Mouse (Mus musculus): Measurements from ENCODE around the gene Fam19a3.
"Not testable (repeated sequence)": the region's sequence is repeated elsewhere in the genome, so short reads cannot be mapped to it uniquely, and the experiment has no call there.

The Fam19a3 gene

DNA sequence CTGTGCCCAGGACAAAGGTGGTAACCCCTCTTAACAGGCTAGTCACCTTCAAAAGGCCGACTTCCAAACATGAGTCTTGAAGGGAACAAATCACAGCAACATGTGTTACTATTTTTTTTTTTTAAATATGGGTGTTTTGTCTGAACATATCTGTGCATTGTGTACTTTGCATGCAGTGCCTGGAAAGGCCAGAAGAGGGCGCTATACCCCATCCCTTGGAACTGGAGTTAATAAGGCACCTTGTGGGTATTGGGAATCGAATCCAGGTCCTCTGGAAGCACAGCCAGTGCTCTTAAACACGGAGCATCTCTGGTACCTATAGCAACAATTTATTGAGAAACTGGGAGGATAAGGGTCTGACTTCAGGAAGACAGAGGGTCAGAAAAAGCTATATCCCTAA, 16.6 kb downstream of the Fam19a3 start:
- DNase-seq (ENCODE audit: low spot score in 2 of 2): no peak

DNA sequence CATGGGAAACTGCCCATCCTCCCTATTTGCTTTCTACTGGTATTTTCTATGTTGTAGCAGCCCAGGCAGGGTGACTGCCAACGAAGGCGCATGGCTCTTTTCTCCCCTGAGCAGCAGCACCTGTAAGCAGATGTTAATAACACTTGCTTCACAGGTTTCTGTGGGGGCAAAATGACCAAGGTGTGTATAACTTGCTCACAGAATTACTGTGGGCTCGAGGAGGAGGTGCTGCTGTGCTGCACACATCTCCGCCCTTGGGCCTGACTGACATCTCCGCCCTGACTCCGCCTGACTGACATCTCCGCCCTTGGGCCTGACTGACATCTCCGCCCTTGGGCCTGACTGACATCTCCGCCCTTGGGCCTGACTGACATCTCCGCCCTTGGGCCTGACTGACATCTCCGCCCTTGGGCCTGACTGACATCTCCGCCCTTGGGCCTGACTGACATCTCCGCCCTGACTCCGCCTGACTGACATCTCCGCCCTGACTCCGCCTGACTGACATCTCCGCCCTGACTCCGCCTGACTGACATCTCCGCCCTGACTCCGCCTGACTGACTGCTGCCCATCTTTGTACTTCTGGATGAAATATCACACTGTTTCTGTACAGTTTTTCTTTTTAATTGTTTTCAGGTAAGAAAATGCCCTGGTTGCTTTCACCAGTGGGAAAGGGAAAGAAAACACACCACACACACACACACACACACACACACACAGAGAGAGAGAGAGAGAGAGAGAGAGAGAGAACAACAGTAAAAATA, 19.4 kb downstream of the Fam19a3 start:
- DNase-seq (ENCODE audit: low spot score in 2 of 2): not testable (repeated sequence)

DNA sequence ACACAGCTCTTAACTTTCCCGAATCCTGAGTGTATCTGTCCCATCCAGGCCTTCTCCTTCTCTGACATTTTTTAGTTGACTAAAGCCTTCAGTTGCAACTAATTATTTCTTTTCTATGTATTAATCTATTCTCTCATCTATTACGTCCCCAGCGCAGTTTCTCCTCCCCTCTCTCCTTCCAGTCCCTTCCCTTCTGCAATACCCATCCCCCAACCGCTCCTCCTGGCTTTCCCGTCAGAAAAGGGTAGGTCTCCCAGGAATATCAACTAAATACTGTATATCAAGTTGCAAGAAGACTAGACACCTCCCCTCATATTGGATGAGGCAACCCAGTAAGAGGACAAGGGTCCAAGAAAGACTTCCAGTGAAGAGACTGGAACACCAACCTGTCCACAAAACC, 22.8 kb downstream of the Fam19a3 start:
- DNase-seq (ENCODE audit: low spot score in 2 of 2): no peak

DNA sequence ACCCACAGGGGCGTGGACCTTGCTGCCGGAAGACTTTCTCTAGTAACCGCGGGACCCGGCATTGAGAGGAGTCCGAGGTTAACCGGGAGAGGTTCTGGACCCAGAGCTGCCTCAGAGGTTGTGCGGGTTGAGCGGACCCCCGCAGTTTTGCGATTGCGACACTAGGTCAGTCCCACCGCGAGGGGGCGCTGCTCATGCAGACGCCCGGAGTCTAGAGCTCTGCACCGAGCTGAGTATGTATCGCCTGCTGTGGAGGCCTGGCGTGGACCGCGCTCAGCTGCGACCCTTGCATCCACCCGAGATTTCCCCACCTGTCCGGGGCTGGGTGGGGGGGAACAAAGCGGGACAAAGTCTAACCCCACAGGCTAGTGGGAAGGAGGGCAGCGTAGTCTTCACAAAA, 23.2 kb downstream of the Fam19a3 start:
- peak; percentile 23 to 63 for DNase-seq (ENCODE audit: low spot score in 2 of 2)

DNA sequence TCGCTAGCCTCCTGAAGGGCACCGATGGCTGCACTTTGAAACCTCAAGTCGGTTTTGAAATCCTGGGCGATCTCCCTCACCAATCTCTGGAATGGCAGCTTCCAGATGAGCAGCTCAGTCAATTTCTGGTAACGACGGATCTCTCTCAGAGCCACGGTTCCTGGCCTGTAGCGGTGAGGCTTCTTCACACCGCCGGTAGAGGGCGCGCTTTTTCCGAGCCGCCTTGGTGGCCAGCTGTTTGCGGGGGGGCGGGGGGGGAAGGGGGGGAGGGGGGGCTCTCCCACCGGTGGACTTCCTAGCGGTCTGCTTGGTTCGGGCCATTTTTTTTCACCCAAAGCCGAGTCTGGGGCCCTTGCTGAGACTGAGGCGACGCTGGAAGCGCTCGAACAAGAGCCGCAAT, 28.8 kb downstream of the Fam19a3 start:
- DNase-seq (ENCODE audit: low spot score in 2 of 2): not testable (repeated sequence)

DNA sequence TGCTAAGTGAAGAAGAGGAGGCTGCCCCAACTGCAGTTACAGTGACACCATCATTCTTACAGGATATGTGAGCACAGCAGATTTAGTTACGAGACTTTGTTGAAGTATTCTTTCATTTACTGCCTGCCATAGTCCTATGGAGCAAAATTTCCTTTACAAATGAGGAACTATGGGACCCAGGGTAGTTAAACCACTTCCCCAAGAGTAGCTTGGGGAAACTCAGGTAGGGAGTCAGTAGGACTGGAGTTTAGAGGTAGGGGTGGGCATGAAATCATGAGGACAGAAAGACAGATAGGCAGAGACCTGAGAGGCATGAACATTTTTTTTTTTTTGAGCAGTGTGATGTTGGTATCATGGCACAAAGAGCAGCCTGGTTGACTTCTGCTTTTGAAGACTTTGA, 37.8 kb downstream of the Fam19a3 start:
- DNase-seq (ENCODE audit: low spot score in 2 of 2): no peak

DNA sequence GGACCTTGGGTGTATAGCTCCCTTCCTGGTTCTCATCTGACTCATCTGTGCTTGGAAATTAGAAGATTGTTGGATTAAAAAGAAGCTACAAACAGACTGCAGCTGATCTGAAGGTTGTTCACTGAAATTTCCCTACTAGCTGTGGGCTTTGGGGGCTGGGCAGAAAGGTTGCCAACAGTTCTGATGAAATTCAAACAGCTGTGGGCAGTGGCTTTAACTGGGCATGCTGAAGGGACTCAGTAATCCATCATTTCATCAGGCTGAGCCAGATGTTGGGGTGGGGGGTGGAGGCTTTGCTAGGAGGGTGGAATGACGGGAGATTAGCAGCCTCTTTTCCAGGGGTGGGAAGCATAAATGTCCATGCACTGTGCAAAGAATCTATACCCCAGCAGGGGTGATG, 38.5 kb downstream of the Fam19a3 start:
- no peak for DNase-seq (ENCODE audit: low spot score in 2 of 2)

GRCm38 (mm10) chr3:104741954-104742353, 39.7 kb downstream of the Fam19a3 start:
- DNase-seq (ENCODE audit: low spot score in 2 of 2): no peak

- DNase-seq (ENCODE audit: low spot score in 2 of 2): no peak
These were observed 47.0 kb downstream of the Fam19a3 start for GRCm38 (mm10) chr3:104734654-104735053.

GRCm38 (mm10) chr3:104732907-104733306, 48.7 kb downstream of the Fam19a3 start:
- DNase-seq (ENCODE audit: low spot score in 2 of 2): no peak

DNA sequence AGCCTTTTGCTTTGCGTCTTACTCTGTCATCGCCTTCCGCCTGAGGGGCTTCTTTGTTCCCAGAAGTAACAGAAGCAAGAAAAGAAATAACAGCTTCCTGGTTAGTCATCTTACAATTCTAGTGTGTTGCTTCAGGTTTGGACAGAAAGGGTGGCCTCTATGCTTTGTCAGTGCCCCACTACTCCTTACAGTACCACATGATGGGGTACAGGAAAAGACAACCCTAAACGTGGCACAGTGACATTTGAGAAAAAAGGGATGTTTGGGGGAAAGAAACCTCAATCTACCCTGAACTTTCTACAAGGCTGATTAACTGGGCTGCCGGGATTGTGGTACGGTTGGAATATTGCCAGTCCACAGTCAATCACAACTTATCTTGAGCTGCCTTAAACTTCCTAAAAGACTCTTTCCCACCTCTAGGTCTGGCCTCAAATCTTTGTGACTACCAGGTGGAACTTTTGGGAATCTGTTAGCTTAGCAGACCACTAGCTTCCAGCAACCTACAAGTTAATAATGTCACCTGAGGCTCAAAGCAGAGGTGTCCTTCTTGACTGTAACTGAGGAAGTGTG, 52.3 kb downstream of the Fam19a3 start:
- DNase-seq (ENCODE audit: low spot score in 2 of 2): no peak

All from frontal cortex, postnatal 10 days (tissue).